Mouse (Mus musculus) ES-Bruce4 (cell line): Measurements from ENCODE around the gene Hist1h2bk.
"Not testable (repeated sequence)": the region's sequence is repeated elsewhere in the genome, so short reads cannot be mapped to it uniquely, and the experiment has no call there.

Experiments
- CTCF ChIP-seq: IDR thresholded peaks from one replicate; pipeline ENCODE4 v1.8.1; 2011; ENCODE audit warnings: low read depth, low read length
- EP300 ChIP-seq: IDR thresholded peaks from 2 replicates; pipeline ENCODE4 v1.6.1; 2011; ENCODE audit warnings: low read depth, low read length; ENCODE audit not compliant: insufficient read depth
- POLR2A ChIP-seq: IDR thresholded peaks from one replicate; pipeline ENCODE4 v1.8.1; 2011; ENCODE audit warnings: low read length; ENCODE audit not compliant: insufficient read depth

DNA sequence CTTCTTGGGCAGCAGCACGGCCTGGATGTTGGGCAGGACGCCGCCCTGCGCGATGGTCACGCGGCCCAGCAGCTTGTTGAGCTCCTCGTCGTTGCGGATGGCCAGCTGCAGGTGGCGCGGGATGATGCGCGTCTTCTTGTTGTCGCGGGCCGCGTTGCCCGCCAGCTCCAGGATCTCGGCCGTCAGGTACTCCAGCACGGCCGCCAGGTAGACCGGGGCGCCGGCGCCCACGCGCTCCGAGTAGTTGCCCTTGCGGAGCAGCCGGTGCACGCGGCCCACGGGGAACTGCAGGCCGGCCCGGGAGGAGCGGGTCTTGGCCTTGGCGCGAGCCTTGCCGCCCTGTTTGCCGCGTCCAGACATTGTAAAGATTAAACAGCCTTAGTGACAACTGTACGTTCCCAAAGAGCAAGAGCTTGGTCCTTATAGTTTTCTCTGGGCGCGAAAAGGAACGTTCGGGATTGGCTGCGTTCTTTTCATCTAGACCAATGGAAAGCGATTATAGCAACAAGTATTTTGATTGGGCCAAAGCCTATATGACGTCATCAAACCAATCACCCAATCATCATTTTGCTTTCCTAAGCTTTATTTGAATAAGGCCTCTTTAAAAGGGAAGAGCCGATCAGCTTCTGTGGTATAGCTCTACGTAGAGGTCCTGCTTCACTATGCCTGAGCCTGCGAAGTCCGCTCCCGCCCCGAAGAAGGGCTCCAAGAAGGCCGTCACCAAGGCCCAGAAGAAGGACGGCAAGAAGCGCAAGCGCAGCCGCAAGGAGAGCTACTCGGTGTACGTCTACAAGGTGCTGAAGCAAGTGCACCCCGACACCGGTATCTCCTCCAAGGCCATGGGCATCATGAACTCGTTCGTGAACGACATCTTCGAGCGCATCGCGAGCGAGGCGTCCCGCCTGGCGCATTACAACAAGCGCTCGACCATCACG lies 7.2 kb downstream of the Hist1h2bk start, which contains the start of the genes Hist1h2ag and Hist1h2bj:
- peak; percentile 97 for TF ChIP-seq POLR2A
- not testable (repeated sequence) for TF ChIP-seq EP300, CTCF
